Mouse (Mus musculus) spleen, adult 2 months (tissue): Measurements from ENCODE around the gene Clcn6. TPM values are rescaled to one million over a fixed set of nuclear protein-coding genes. Genes with fewer than 3 reads are reported as not detected.

Experiments used
- DNase-seq, 2 experiments: peaks; one replicate each; pipeline versions ENCODE4 v3.0.0 to v3.0.0-alpha.2; 2012 to 2021; ENCODE audit warnings: low spot score in 2 of 2, low read depth in 1 of 2
- H3K27ac ChIP-seq: fragments of 200-500 bp; 2 replicates; pipeline ENCODE4 v1.5.1; 2012; ENCODE audit warnings: low read length, inconsistent platforms; ENCODE audit not compliant: insufficient read depth
- H3K27me3 ChIP-seq: fragments of 200-500 bp; 2 replicates; pipeline ENCODE4 v1.6.1; 2012; ENCODE audit warnings: mild to moderate bottlenecking, moderate library complexity, low read length, inconsistent platforms; ENCODE audit not compliant: control insufficient read depth, insufficient read depth
- H3K36me3 ChIP-seq: fragments of 200-500 bp; 2 replicates; pipeline ENCODE4 v1.6.1; 2012; ENCODE audit warnings: mild to moderate bottlenecking, low read length, inconsistent platforms; ENCODE audit not compliant: control insufficient read depth, insufficient read depth
- H3K4me1 ChIP-seq: fragments of 200-500 bp; 2 replicates; pipeline ENCODE4 v1.6.1; 2011; ENCODE audit warnings: inconsistent platforms; ENCODE audit not compliant: control insufficient read depth, insufficient read depth, insufficient read length
- H3K4me3 ChIP-seq: fragments of 200-500 bp; 2 replicates; pipeline ENCODE4 v1.5.1; 2011; ENCODE audit warnings: mild to moderate bottlenecking, inconsistent platforms; ENCODE audit not compliant: insufficient read depth, insufficient read length; ENCODE audit errors: extremely low read depth
- CTCF ChIP-seq: fragments of 200-500 bp; IDR thresholded peaks from 2 replicates; pipeline ENCODE4 v1.5.1; 2011; ENCODE audit warnings: mild to moderate bottlenecking, inconsistent platforms; ENCODE audit not compliant: insufficient read depth, insufficient read length, insufficient replicate concordance; ENCODE audit errors: extremely low read depth
- POLR2A ChIP-seq: fragments of 200-500 bp; IDR thresholded peaks from 2 replicates; pipeline ENCODE4 v1.6.1; 2011; ENCODE audit warnings: low read depth, low read length, inconsistent platforms
- WGBS: fragments of 180-500 bp; shearing (Covaris S2); methylation state at CpG from one replicate; pipeline ENCODE4 v1.1.7; 2018; 5-methylcytosine and 5-hydroxymethylcytosine counted together
- polyA plus RNA-seq: library from polyadenylated mRNA; depleted of rRNA; stranded (reverse); fragments of >200 nt; gene quantifications from 2 replicates; pipeline ENCODE4 v1.2.3, GENCODE M21; 2012; rRNA removed

Clcn6 gene
- 9.8 and 12.1 TPM in 2 replicates for polyA plus RNA-seq

- no peak; the same call in 1 of the 2 replicates for TF ChIP-seq POLR2A
- no peak for TF ChIP-seq CTCF
- H3K4me3 ChIP-seq, result peak within 1 kb of the TSS; percentile 88
- no peaks in the 10 kb centered on the region for H3K27me3 ChIP-seq
- H3K4me1 ChIP-seq, result peaks cover 14% of the 10 kb centered on the region
- peak within 1 kb of the TSS; percentile 93 for H3K27ac ChIP-seq
- no peaks in the 10 kb centered on the region for H3K36me3 ChIP-seq
- peak; percentile 97 to 99 for DNase-seq
- WGBS, result under 1% methylated on average over 54 of the region's 54 CpGs
Measured at GRCm38 (mm10) chr4:148038600-148039253, at the start of gene Clcn6, which contains the start of gene Mthfr. Gene Clcn6, minus strand, starts transcription at chr4:148038821. Gene Mthfr, plus strand, starts transcription at chr4:148039077.

GRCm38 (mm10) chr4:148087907-148088527, 49.4 kb upstream of the Clcn6 start, which contains the start of gene Agtrap:
Gene Agtrap, minus strand, starts transcription at chr4:148088031.
- H3K27ac ChIP-seq, result peak within 1 kb of the TSS; percentile 33
- TF ChIP-seq CTCF, result no peak
- no peak for TF ChIP-seq POLR2A
- H3K27me3 ChIP-seq, result no peaks in the 10 kb centered on the region
- H3K4me3 ChIP-seq, result peak within 1 kb of the TSS; percentile 80
- WGBS, result 7% methylated on average over 34 of the region's 34 CpGs
- H3K4me1 ChIP-seq, result peaks cover 14% of the 10 kb centered on the region; the same call in 1 of the 2 replicates
- no peaks in the 10 kb centered on the region for H3K36me3 ChIP-seq
- peak; percentile 59 to 94 for DNase-seq

- DNase-seq, result no peak
- WGBS, result 4% methylated on average over 30 of the region's 30 CpGs
- peaks cover 15% of the 10 kb centered on the region; the same call in 1 of the 2 replicates for H3K4me1 ChIP-seq
- TF ChIP-seq POLR2A (no peak), CTCF (no peak)
- H3K27ac ChIP-seq, result peak overlapping the region; percentile 33
- peak overlapping the region; percentile 80 for H3K4me3 ChIP-seq
- H3K36me3 ChIP-seq, result no peaks in the 10 kb centered on the region
- no peaks in the 10 kb centered on the region for H3K27me3 ChIP-seq
Measured at GRCm38 (mm10) chr4:148087091-148087906, 48.7 kb upstream of the Clcn6 start.

GRCm38 (mm10) chr4:148085907-148086305, 47.3 kb upstream of the Clcn6 start:
- Histone ChIP-seq H3K36me3 (peaks cover 2% of the 10 kb centered on the region), H3K27me3 (no peaks in the 10 kb centered on the region), H3K27ac (no peak overlapping the region), H3K4me1 (peaks cover 15% of the 10 kb centered on the region; the same call in 1 of the 2 replicates), H3K4me3 (no peak overlapping the region)
- WGBS, result 76% methylated on average over 3 of the region's 3 CpGs
- TF ChIP-seq POLR2A (no peak), CTCF (no peak)
- no peak for DNase-seq

- H3K27me3 ChIP-seq, result no peaks in the 10 kb centered on the region
- WGBS, result 59% methylated on average over 10 of the region's 10 CpGs
- H3K4me1 ChIP-seq, result peaks cover 15% of the 10 kb centered on the region; the same call in 1 of the 2 replicates
- H3K27ac ChIP-seq, result no peak overlapping the region
- no peak overlapping the region for H3K4me3 ChIP-seq
- TF ChIP-seq POLR2A (no peak), CTCF (no peak)
- H3K36me3 ChIP-seq, result peaks cover 4% of the 10 kb centered on the region
- no peak for DNase-seq
Measured at GRCm38 (mm10) chr4:148085131-148085906, 46.7 kb upstream of the Clcn6 start.

- H3K36me3 ChIP-seq, result peaks cover 6% of the 10 kb centered on the region
- H3K4me1 ChIP-seq, result peaks cover 15% of the 10 kb centered on the region; the same call in 1 of the 2 replicates
- no peak overlapping the region for H3K4me3 ChIP-seq
- 52% methylated on average over 7 of the region's 8 CpGs for WGBS
- TF ChIP-seq CTCF (no peak), POLR2A (no peak)
- H3K27me3 ChIP-seq, result no peaks in the 10 kb centered on the region
- no peak overlapping the region for H3K27ac ChIP-seq
- DNase-seq, result no peak
Measured at GRCm38 (mm10) chr4:148084261-148084714, 45.7 kb upstream of the Clcn6 start.
